Mouse (Mus musculus): Measurements from ENCODE around the gene Gm48552. TPM values are rescaled to one million over a fixed set of nuclear protein-coding genes. Genes with fewer than 3 reads are reported as not detected.
A peak's percentile ranks its signal among the peaks of the same experiment; 100 is the strongest.

The Gm48552 gene
- total RNA-seq, 1 experiment from 2014 or later = 1.5 TPM

- no peak for DNase-seq
These were observed 26.4 kb upstream of the Gm48552 start for GRCm38 (mm10) chr10:81362336-81362949.

- no peak for DNase-seq
These were observed 25.1 kb upstream of the Gm48552 start for GRCm38 (mm10) chr10:81363436-81364346.

GRCm38 (mm10) chr10:81364666-81365065 is 24.1 kb upstream of the Gm48552 start:
- peak; percentile 53 for DNase-seq

- no peak for DNase-seq
These were observed 23.7 kb upstream of the Gm48552 start for GRCm38 (mm10) chr10:81365073-81365472.

GRCm38 (mm10) chr10:81365672-81366476 is 22.9 kb upstream of the Gm48552 start, which contains the start of gene 4930404N11Rik:
TSS of gene 4930404N11Rik (minus strand) at chr10:81365816.
- no peak for DNase-seq

- DNase-seq = no peak
These were observed 22.2 kb upstream of the Gm48552 start for GRCm38 (mm10) chr10:81366477-81367206.

- DNase-seq = no peak
These were observed 21.7 kb upstream of the Gm48552 start for GRCm38 (mm10) chr10:81367207-81367495.

- no peak for DNase-seq
These were observed 13.5 kb upstream of the Gm48552 start for GRCm38 (mm10) chr10:81375322-81375721.

- no peak for DNase-seq
These were observed 12.0 kb upstream of the Gm48552 start for GRCm38 (mm10) chr10:81376561-81377361.

- no peak for DNase-seq
These were observed 11.5 kb upstream of the Gm48552 start for GRCm38 (mm10) chr10:81377362-81377664.

GRCm38 (mm10) chr10:81377793-81378552 is 10.8 kb upstream of the Gm48552 start, which contains the start of gene Fzr1:
TSS of gene Fzr1 (minus strand) at chr10:81378516.
- DNase-seq = no peak

- DNase-seq = peak; percentile 100
These were observed 10.1 kb upstream of the Gm48552 start for GRCm38 (mm10) chr10:81378553-81379182.

- DNase-seq = no peak
These were observed 9.6 kb upstream of the Gm48552 start for GRCm38 (mm10) chr10:81379183-81379553.

GRCm38 (mm10) chr10:81379809-81380378 is 8.9 kb upstream of the Gm48552 start:
- DNase-seq = no peak

- DNase-seq = no peak
These were observed 6.8 kb upstream of the Gm48552 start for GRCm38 (mm10) chr10:81382039-81382438.

GRCm38 (mm10) chr10:81383802-81384604 is 4.8 kb upstream of the Gm48552 start, which contains the start of the genes Dohh and Gm48551:
TSS of gene Dohh (plus strand) at chr10:81384428.
TSS of gene Gm48551 (plus strand) at chr10:81384466.
- peak; percentile 99 for DNase-seq

GRCm38 (mm10) chr10:81384605-81384982 is 4.2 kb upstream of the Gm48552 start:
- no peak for DNase-seq

GRCm38 (mm10) chr10:81385603-81386306 is 3.0 kb upstream of the Gm48552 start:
- no peak for DNase-seq

Data from adrenal gland, postnatal 25 days (tissue).